Mouse (Mus musculus) hindbrain, postnatal 0 days (tissue): Measurements from ENCODE around the gene Cmtm4. TPM values are rescaled to one million over a fixed set of nuclear protein-coding genes. Genes with fewer than 3 reads are reported as not detected.

ENCODE experiments used
- ATAC-seq: fragments of 200-750 bp; cut with Nextera tagmentation; 2 replicates; pipeline ENCODE4 v1.8.0; 2017; ENCODE audit warnings: mild to moderate bottlenecking, moderate TSS enrichment, moderate library complexity
- DNase-seq: peaks from one replicate; pipeline ENCODE4 v3.0.0-alpha.2; 2015; ENCODE audit warnings: low spot score
- H3K27ac ChIP-seq: fragments of 300-500 bp; sonication (generic); 2 replicates; pipeline ENCODE4 v1.5.1; 2014; ENCODE audit warnings: mild to moderate bottlenecking
- H3K27me3 ChIP-seq: fragments of 300-500 bp; sonication (generic); 2 replicates; pipeline ENCODE4 v1.6.1; 2014; ENCODE audit warnings: low read length, mixed read lengths; ENCODE audit not compliant: insufficient read depth
- H3K36me3 ChIP-seq: fragments of 300-500 bp; sonication (generic); 2 replicates; pipeline ENCODE4 v1.6.1; 2014; ENCODE audit warnings: low read length, mixed read lengths; ENCODE audit not compliant: insufficient read depth
- H3K4me1 ChIP-seq: fragments of 300-500 bp; sonication (generic); 2 replicates; pipeline ENCODE4 v1.6.1; 2014; ENCODE audit warnings: antibody characterized with exemption, low read length, mixed read lengths; ENCODE audit not compliant: insufficient read depth
- H3K4me2 ChIP-seq: fragments of 300-500 bp; sonication (generic); 2 replicates; pipeline ENCODE4 v1.6.1; 2014; ENCODE audit warnings: low read depth, mild to moderate bottlenecking, low read length, moderate library complexity, mixed read lengths
- H3K4me3 ChIP-seq: fragments of 300-500 bp; sonication (generic); 2 replicates; pipeline ENCODE4 v1.5.1; 2014; ENCODE audit warnings: low read length
- H3K9ac ChIP-seq: fragments of 300-500 bp; sonication (generic); replicated peaks from 2 replicates; pipeline ENCODE4 v1.6.1; 2014; ENCODE audit warnings: mild to moderate bottlenecking, low read length, moderate library complexity, mixed read lengths
- H3K9me3 ChIP-seq: fragments of 300-500 bp; sonication (generic); 2 replicates; pipeline ENCODE4 v1.6.1; 2016; ENCODE audit warnings: low read length, mixed read lengths
- CTCF ChIP-seq: IDR thresholded peaks from 2 replicates; pipeline ENCODE4 v1.5.1; 2016; ENCODE audit warnings: antibody characterized with exemption, control low read depth, low read depth
- WGBS: fragments of 180-500 bp; shearing (Covaris S2); extraction: QIAGEN DNeasy Blood & Tissue Kit; methylation state at CpG from one replicate; pipeline ENCODE4 v1.1.7; 2014; 5-methylcytosine and 5-hydroxymethylcytosine counted together
- polyA plus RNA-seq: library from polyadenylated mRNA; unstranded; fragments of >200 nt; fragmentation: Nextera tagmentation; extraction: Ambion mirVana; gene quantifications from 2 replicates; pipeline ENCODE4 v1.2.1, GENCODE M21; 2015
- total RNA-seq: library from RNA; depleted of rRNA; stranded (reverse); fragments of >200 nt; gene quantifications from 2 replicates; pipeline ENCODE4 v1.2.3, GENCODE M21; 2014

Cmtm4 gene
- total and polyA plus RNA-seq, 2 experiments from 2014 or later, result 2.7 to 38.4 TPM

- Histone ChIP-seq H3K27me3 (no peaks in the 10 kb centered on the region), H3K4me1 (peaks cover 23% of the 10 kb centered on the region)
Observed at GRCm38 (mm10) chr8:104379301-104379836, 16.2 kb downstream of the Cmtm4 start.

GRCm38 (mm10) chr8:104376669-104377068 lies 18.9 kb downstream of the Cmtm4 start:
- H3K4me1 ChIP-seq, result peaks cover 9% of the 10 kb centered on the region; the same call in 1 of the 2 replicates
- ATAC-seq (no peak), DNase-seq (no peak)
- H3K36me3 ChIP-seq, result no peaks in the 10 kb centered on the region
- no peak overlapping the region for H3K4me3 ChIP-seq
- H3K4me2 ChIP-seq, result no peak overlapping the region
- no peak for TF ChIP-seq CTCF
- H3K9me3 ChIP-seq, result no peaks in the 10 kb centered on the region
- H3K9ac ChIP-seq, result no peak overlapping the region
- H3K27ac ChIP-seq, result no peak overlapping the region
- 43% methylated on average over 11 of the region's 11 CpGs for WGBS
- H3K27me3 ChIP-seq, result no peaks in the 10 kb centered on the region

More at GRCm38 (mm10) chr8:104379301-104379836, 16.2 kb downstream of the Cmtm4 start:
- no peak overlapping the region for H3K9ac ChIP-seq
- no peak overlapping the region for H3K27ac ChIP-seq
- no peak for ATAC-seq
- no peaks in the 10 kb centered on the region for H3K36me3 ChIP-seq
- no peak overlapping the region for H3K4me2 ChIP-seq
- no peaks in the 10 kb centered on the region for H3K9me3 ChIP-seq
- H3K4me3 ChIP-seq, result no peak overlapping the region
- no peak for DNase-seq
- no peak for TF ChIP-seq CTCF
- 39% methylated on average over 10 of the region's 10 CpGs for WGBS

- no peak overlapping the region for H3K9ac ChIP-seq
- H3K27me3 ChIP-seq, result no peaks in the 10 kb centered on the region
- ATAC-seq, result no peak
- H3K9me3 ChIP-seq, result no peaks in the 10 kb centered on the region
- no peak for TF ChIP-seq CTCF
- H3K4me3 ChIP-seq, result no peak overlapping the region
- peak overlapping the region; percentile 37; the same call in 1 of the 2 replicates for H3K27ac ChIP-seq
- H3K4me2 ChIP-seq, result no peak overlapping the region
- DNase-seq, result no peak
- 58% methylated on average over 5 of the region's 5 CpGs for WGBS
- peaks cover 9% of the 10 kb centered on the region; the same call in 1 of the 2 replicates for H3K4me1 ChIP-seq
- no peaks in the 10 kb centered on the region for H3K36me3 ChIP-seq
Observed at GRCm38 (mm10) chr8:104375959-104376358, 19.6 kb downstream of the Cmtm4 start.

GRCm38 (mm10) chr8:104374864-104375846 lies 20.5 kb downstream of the Cmtm4 start:
- no peak for TF ChIP-seq CTCF
- no peak for ATAC-seq
- WGBS, result 34% methylated on average over 14 of the region's 14 CpGs
- Histone ChIP-seq H3K4me3 (no peak overlapping the region), H3K27ac (peak overlapping the region; percentile 37; the same call in 1 of the 2 replicates), H3K9me3 (no peaks in the 10 kb centered on the region), H3K9ac (no peak overlapping the region), H3K36me3 (no peaks in the 10 kb centered on the region), H3K4me2 (no peak overlapping the region), H3K27me3 (no peaks in the 10 kb centered on the region), H3K4me1 (peaks cover 9% of the 10 kb centered on the region; the same call in 1 of the 2 replicates)
- DNase-seq, result no peak

- DNase-seq (no peak), ATAC-seq (no peak)
- no peaks in the 10 kb centered on the region for H3K27me3 ChIP-seq
- no peak overlapping the region for H3K4me2 ChIP-seq
- H3K9me3 ChIP-seq, result no peaks in the 10 kb centered on the region
- no peak overlapping the region for H3K9ac ChIP-seq
- peaks cover 15% of the 10 kb centered on the region for H3K4me1 ChIP-seq
- WGBS, result 45% methylated on average over 11 of the region's 11 CpGs
- TF ChIP-seq CTCF, result no peak
- H3K4me3 ChIP-seq, result no peak overlapping the region
- no peak overlapping the region; the same call in 1 of the 2 replicates for H3K27ac ChIP-seq
- H3K36me3 ChIP-seq, result no peaks in the 10 kb centered on the region
Observed at GRCm38 (mm10) chr8:104374269-104374668, 21.3 kb downstream of the Cmtm4 start.

- H3K27me3 ChIP-seq, result no peaks in the 10 kb centered on the region
- no peaks in the 10 kb centered on the region for H3K36me3 ChIP-seq
- 55% methylated on average over 11 of the region's 11 CpGs for WGBS
- TF ChIP-seq CTCF, result peak; percentile 59
- H3K9me3 ChIP-seq, result no peaks in the 10 kb centered on the region
- ATAC-seq (peak; percentile 43), DNase-seq (peak; percentile 65)
- H3K9ac ChIP-seq, result no peak overlapping the region
- no peak overlapping the region for H3K27ac ChIP-seq
- H3K4me2 ChIP-seq, result no peak overlapping the region
- peaks cover 19% of the 10 kb centered on the region for H3K4me1 ChIP-seq
- H3K4me3 ChIP-seq, result no peak overlapping the region
Observed at GRCm38 (mm10) chr8:104373779-104374178, 21.8 kb downstream of the Cmtm4 start.

- ATAC-seq (no peak), DNase-seq (no peak)
- Histone ChIP-seq H3K4me1 (peaks cover 23% of the 10 kb centered on the region), H3K9me3 (no peaks in the 10 kb centered on the region), H3K27ac (no peak overlapping the region), H3K4me2 (no peak overlapping the region), H3K4me3 (no peak overlapping the region), H3K27me3 (no peaks in the 10 kb centered on the region), H3K36me3 (no peaks in the 10 kb centered on the region), H3K9ac (no peak overlapping the region)
- WGBS, result 78% methylated on average over 6 of the region's 6 CpGs
- no peak for TF ChIP-seq CTCF
Observed at GRCm38 (mm10) chr8:104371121-104371520, 24.5 kb downstream of the Cmtm4 start.
